Mouse (Mus musculus) lung, postnatal 10 days (tissue): ENCODE data around the gene Pigs.

ENCODE experiments used
- DNase-seq: peaks from one replicate; pipeline ENCODE4 v3.0.0; 2021

Pigs gene

GRCm38 (mm10) chr11:78341702-78342101, 13.5 kb downstream of the Pigs start:
- DNase-seq: no peak

GRCm38 (mm10) chr11:78343381-78344327, 15.4 kb downstream of the Pigs start, which contains the start of gene Unc119:
Gene Unc119, plus strand, starts transcription at chr11:78343482.
- peak; percentile 82 for DNase-seq

GRCm38 (mm10) chr11:78344328-78344889, 16.2 kb downstream of the Pigs start:
- no peak for DNase-seq

- peak; percentile 78 for DNase-seq
These were observed 16.9 kb downstream of the Pigs start for GRCm38 (mm10) chr11:78344890-78345715.

GRCm38 (mm10) chr11:78345801-78346200, 17.6 kb downstream of the Pigs start:
- DNase-seq: peak; percentile 26

- no peak for DNase-seq
These were observed 18.3 kb downstream of the Pigs start for GRCm38 (mm10) chr11:78346326-78347069.

- DNase-seq: peak; percentile 83
These were observed 19.0 kb downstream of the Pigs start for GRCm38 (mm10) chr11:78347070-78347754.

- peak; percentile 62 for DNase-seq
These were observed 19.7 kb downstream of the Pigs start for GRCm38 (mm10) chr11:78347908-78348307.

- no peak for DNase-seq
These were observed 20.3 kb downstream of the Pigs start for GRCm38 (mm10) chr11:78348474-78348873.

- no peak for DNase-seq
These were observed 21.5 kb downstream of the Pigs start for GRCm38 (mm10) chr11:78349441-78350358.

GRCm38 (mm10) chr11:78353081-78353480, 24.9 kb downstream of the Pigs start:
- DNase-seq: no peak

- no peak for DNase-seq
These were observed 26.7 kb downstream of the Pigs start for GRCm38 (mm10) chr11:78354905-78355304.

- DNase-seq: peak; percentile 77
These were observed 27.4 kb downstream of the Pigs start for GRCm38 (mm10) chr11:78355471-78356238.

- peak; percentile 45 for DNase-seq
These were observed 30.3 kb downstream of the Pigs start for GRCm38 (mm10) chr11:78358330-78359007.

GRCm38 (mm10) chr11:78360125-78360788, 32.0 kb downstream of the Pigs start:
- DNase-seq: peak; percentile 88

GRCm38 (mm10) chr11:78360789-78361131, 32.5 kb downstream of the Pigs start:
- no peak for DNase-seq

GRCm38 (mm10) chr11:78363309-78364007, 35.2 kb downstream of the Pigs start:
- no peak for DNase-seq

- no peak for DNase-seq
These were observed 35.9 kb downstream of the Pigs start for GRCm38 (mm10) chr11:78364103-78364502.
